Mouse (Mus musculus) fibroblast of lung, adult 2 months (primary cell): ENCODE measurements around the gene Mmp19.

Experiments used
- DNase-seq: peaks from one replicate; pipeline ENCODE4 v3.0.0-alpha.2; 2011; ENCODE audit warnings: low read depth

Mmp19 gene

DNA sequence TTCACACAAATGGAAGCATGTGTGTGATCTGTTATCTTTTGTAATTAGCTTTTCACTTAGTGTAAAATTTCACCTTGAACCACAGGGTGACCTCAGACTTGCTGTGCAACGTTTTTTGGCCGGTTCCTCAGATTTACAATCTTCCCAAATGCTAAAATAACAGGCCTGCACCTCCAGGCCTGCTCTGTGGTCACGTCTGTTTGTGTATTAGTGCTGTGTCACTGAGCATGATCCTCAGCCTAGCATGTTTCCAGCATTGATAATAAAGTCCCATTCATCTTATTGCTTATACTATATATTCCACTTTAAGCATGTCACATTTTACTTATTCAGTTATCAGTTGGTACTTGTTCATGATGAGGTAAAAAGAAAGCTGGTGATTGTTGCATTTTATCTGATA, 59.6 kb downstream of the Mmp19 start:
- DNase-seq: no peak
